ENCODE assay signal across 9 mouse cellular contexts in the genomic region with DNA sequence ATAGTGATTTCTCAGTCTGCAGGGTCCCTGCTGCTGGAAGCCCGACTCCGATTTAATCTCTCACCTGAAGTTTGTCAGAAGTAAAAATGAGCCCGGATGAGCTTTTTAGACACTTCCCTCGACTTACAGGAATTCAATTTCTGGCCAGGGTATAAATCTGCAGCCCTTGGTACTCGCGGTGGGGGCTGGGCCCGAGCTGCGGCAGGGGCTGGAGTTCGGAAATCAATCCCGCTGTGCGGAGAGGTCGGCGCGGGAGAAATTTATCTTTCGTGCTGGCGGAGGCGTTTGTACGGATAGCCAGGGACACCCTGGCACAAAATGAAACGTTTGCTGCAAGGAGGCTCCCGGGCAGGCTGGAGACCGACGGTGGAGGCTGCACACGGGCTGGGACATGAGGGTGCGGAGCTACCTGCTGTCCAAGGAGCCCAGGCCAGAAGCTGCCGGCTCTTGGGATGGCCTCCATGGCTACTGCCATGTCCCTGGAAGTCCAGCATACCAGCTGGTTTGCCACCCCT. TPM values are rescaled to one million over a fixed set of nuclear protein-coding genes. Genes with fewer than 3 reads are reported as not detected.
DNase-seq lines count a peak whose midpoint lies in the region; ATAC-seq lines count a peak whose summit lies in the region.
"Had no signal": no experiment of that assay in that cellular context is flagged by ENCODE, and none has a peak within 500 bp of the region (broad histone marks: within the 10 kb centered on the region; RNA-seq: fewer than 3 reads in every experiment).

No protein-coding gene starts in this region.

- peak overlapping the region; percentile 50 for H3K4me2 ChIP-seq in embryonic facial prominence, embryonic 14.5 days (ENCODE audit: low read depth, low read length)
- peak overlapping the region; percentile 55 for H3K4me2 ChIP-seq in intestine, embryonic 16.5 days (ENCODE audit: low read depth, low read length)
- H3K4me2 ChIP-seq in neural tube, embryonic 13.5 days = peak overlapping the region; percentile 54

- H3K27ac ChIP-seq in embryonic facial prominence, embryonic 14.5 days (replicated peaks; ENCODE audit: low read depth, low read length) = no peak overlapping the region
- H3K27ac ChIP-seq in intestine, embryonic 16.5 days (ENCODE audit: low read length) = no peak overlapping the region
- peak overlapping the region; percentile 75 for H3K27ac ChIP-seq in neural tube, embryonic 13.5 days (replicated peaks)

- 0% methylated on average over 15 of the region's 25 CpGs for WGBS in embryonic facial prominence, embryonic 14.5 days
- 3% methylated on average over 25 of the region's 25 CpGs for WGBS in intestine, embryonic 16.5 days
- WGBS in neural tube, embryonic 13.5 days = 3% methylated on average over 25 of the region's 25 CpGs

- no peaks in the 10 kb centered on the region for H3K36me3 ChIP-seq in embryonic facial prominence, embryonic 14.5 days (ENCODE audit: control insufficient read depth, insufficient read depth, low read length)
- H3K36me3 ChIP-seq in intestine, embryonic 16.5 days (ENCODE audit: control insufficient read depth, insufficient read depth, low read length) = no peaks in the 10 kb centered on the region
- H3K36me3 ChIP-seq in neural tube, embryonic 13.5 days = no peaks in the 10 kb centered on the region

- H3K9me3 ChIP-seq in embryonic facial prominence, embryonic 14.5 days (ENCODE audit: control insufficient read depth, low read length) = no peaks in the 10 kb centered on the region
- no peaks in the 10 kb centered on the region for H3K9me3 ChIP-seq in intestine, embryonic 16.5 days (ENCODE audit: control insufficient read depth, low read length)
- H3K9me3 ChIP-seq in neural tube, embryonic 13.5 days = no peaks in the 10 kb centered on the region

- H3K9ac ChIP-seq in embryonic facial prominence, embryonic 14.5 days (ENCODE audit: low read depth, low read length) = peak overlapping the region; percentile 32
- peak overlapping the region; percentile 47; the same call in 1 of the 2 replicates for H3K9ac ChIP-seq in intestine, embryonic 16.5 days (ENCODE audit: low read depth, low read length)
- H3K9ac ChIP-seq in neural tube, embryonic 13.5 days = peak overlapping the region; percentile 67

- ATAC-seq in embryonic facial prominence, embryonic 14.5 days (ENCODE audit: low read depth) = no peak
- no peak for ATAC-seq in intestine, embryonic 16.5 days
- 0 out of 2 replicates have a peak, but pooled peaks have one; percentile 19 for ATAC-seq in neural tube, embryonic 13.5 days (ENCODE audit: low read depth)
- ATAC-seq in inflammation-experienced regulatory T-cells, adult 6 months = no peak

- H3K4me3 ChIP-seq in embryonic facial prominence, embryonic 14.5 days (ENCODE audit: low read depth, low read length) = peak overlapping the region; percentile 24
- peak overlapping the region; percentile 39 for H3K4me3 ChIP-seq in intestine, embryonic 16.5 days (ENCODE audit: low read length)
- peak overlapping the region; percentile 22 for H3K4me3 ChIP-seq in neural tube, embryonic 13.5 days
- H3K4me3 ChIP-seq: myocyte had no signal

- DNase-seq in kidney, postnatal 10 days = peak; percentile 18
- DNase-seq in kidney, adult 18-20 months = no peak
- DNase-seq in embryonic facial prominence, embryonic 14.5 days (ENCODE audit: low spot score) = no peak
- DNase-seq in Muller cell, postnatal 12 days (ENCODE audit: inconsistent ontology term) = no peak
- DNase-seq in ovary, postnatal 10 days (ENCODE audit: low spot score) = no peak

- H3K27me3 ChIP-seq in embryonic facial prominence, embryonic 14.5 days (replicated peaks; ENCODE audit: control insufficient read depth, insufficient read depth, low read length) = peaks cover 18% of the 10 kb centered on the region
- peaks cover 5% of the 10 kb centered on the region; the same call in 1 of the 2 replicates for H3K27me3 ChIP-seq in intestine, embryonic 16.5 days (replicated peaks; ENCODE audit: control insufficient read depth, insufficient read depth, low read length)
- H3K27me3 ChIP-seq in neural tube, embryonic 13.5 days = no peaks in the 10 kb centered on the region

- peaks cover 4% of the 10 kb centered on the region; the same call in 1 of the 2 replicates for H3K4me1 ChIP-seq in embryonic facial prominence, embryonic 14.5 days (ENCODE audit: control insufficient read depth, insufficient read depth, low read length)
- H3K4me1 ChIP-seq in intestine, embryonic 16.5 days (ENCODE audit: control insufficient read depth, insufficient read depth, low read length) = peaks cover 7% of the 10 kb centered on the region
- peaks cover 62% of the 10 kb centered on the region for H3K4me1 ChIP-seq in neural tube, embryonic 13.5 days (replicated peaks)

RNA-seq across cellular contexts. Expression of a gene that starts 42.9 kb away (rescaled TPM):
- 46.3 and 48.1 TPM in 2 replicates for polyA plus RNA-seq in embryonic facial prominence, embryonic 14.5 days (2014; fragmentation: Nextera tagmentation; extraction: Ambion mirVana)
- 42.0 and 45.4 TPM in 2 replicates for polyA plus RNA-seq in intestine, embryonic 16.5 days (2015; fragmentation: Nextera tagmentation; extraction: Ambion mirVana)
- 55.4 and 58.9 TPM in 2 replicates for polyA plus RNA-seq in neural tube, embryonic 13.5 days (2015; fragmentation: Nextera tagmentation; extraction: Ambion mirVana)
- polyA plus RNA-seq in inflammation-experienced regulatory T-cells, adult 6 months (2017; shearing (Covaris generic)) = 10 to 100 TPM; 23.0 to 29.3 (median 23.6) TPM

RNA-seq across cellular contexts. Expression of a gene that starts 50.2 kb away (rescaled TPM):
- 11.5 and 14.3 TPM in 2 replicates for polyA plus RNA-seq in embryonic facial prominence, embryonic 14.5 days (2014; fragmentation: Nextera tagmentation; extraction: Ambion mirVana)
- polyA plus RNA-seq in intestine, embryonic 16.5 days (2015; fragmentation: Nextera tagmentation; extraction: Ambion mirVana) = 16.5 and 17.3 TPM in 2 replicates
- polyA plus RNA-seq in neural tube, embryonic 13.5 days (2015; fragmentation: Nextera tagmentation; extraction: Ambion mirVana) = 16.0 and 16.2 TPM in 2 replicates
- polyA plus RNA-seq in inflammation-experienced regulatory T-cells, adult 6 months (2017; shearing (Covaris generic)) = 10 to 100 TPM; 21.7 to 59.5 (median 54.3) TPM

RNA-seq across cellular contexts. Expression of a gene that starts 51.4 kb away (rescaled TPM):
- polyA plus RNA-seq in embryonic facial prominence, embryonic 14.5 days (2014; fragmentation: Nextera tagmentation; extraction: Ambion mirVana) = 9.2 and 9.7 TPM in 2 replicates
- polyA plus RNA-seq in intestine, embryonic 16.5 days (2015; fragmentation: Nextera tagmentation; extraction: Ambion mirVana) = 6.7 and 7.8 TPM in 2 replicates
- 127 and 128 TPM in 2 replicates for polyA plus RNA-seq in neural tube, embryonic 13.5 days (2015; fragmentation: Nextera tagmentation; extraction: Ambion mirVana)
- polyA plus RNA-seq in inflammation-experienced regulatory T-cells, adult 6 months (2017; shearing (Covaris generic)) = under 1 TPM in 1 of 3 experiments, not detected in 2; 0.90 TPM

RNA-seq across cellular contexts. Expression of a gene that starts 52.1 kb away (rescaled TPM):
- 332 and 354 TPM in 2 replicates for polyA plus RNA-seq in embryonic facial prominence, embryonic 14.5 days (2014; fragmentation: Nextera tagmentation; extraction: Ambion mirVana)
- 356 and 361 TPM in 2 replicates for polyA plus RNA-seq in intestine, embryonic 16.5 days (2015; fragmentation: Nextera tagmentation; extraction: Ambion mirVana)
- 479 and 545 TPM in 2 replicates for polyA plus RNA-seq in neural tube, embryonic 13.5 days (2015; fragmentation: Nextera tagmentation; extraction: Ambion mirVana)
- 100 to 1,000 TPM; 323 to 416 (median 337) TPM for polyA plus RNA-seq in inflammation-experienced regulatory T-cells, adult 6 months (2017; shearing (Covaris generic))

Comparison
In these comparisons a context has a peak if more than half of its experiments do, and no peak if none do; other contexts are left out.
1. RNA of a gene that starts 51.4 kb away (polyA plus RNA-seq): 127 to 128 TPM in neural tube, embryonic 13.5 days; 9.2 to 9.7 TPM in embryonic facial prominence, embryonic 14.5 days, 6.7 to 7.8 TPM in intestine, embryonic 16.5 days and 0.90 TPM in inflammation-experienced regulatory T-cells, adult 6 months; every median in the first group is over 10 times any median in the second.
2. Peak in every context shown above with its lines, with median percentiles within 50 percentile points of each other: H3K4me2 ChIP-seq, H3K4me3 ChIP-seq and H3K9ac ChIP-seq.